Mouse (Mus musculus) bone marrow, adult 2 months (tissue): ENCODE data around the gene Pef1.

ENCODE experiments used
- CTCF ChIP-seq: fragments of 200-500 bp; IDR thresholded peaks from 2 replicates; pipeline ENCODE4 v1.5.1; 2011; ENCODE audit warnings: low read length, control low read depth; ENCODE audit not compliant: control insufficient read depth, insufficient read depth
- POLR2A ChIP-seq: fragments of 200-500 bp; IDR thresholded peaks from 2 replicates; pipeline ENCODE4 v1.6.1; 2011; ENCODE audit warnings: low read depth, mild to moderate bottlenecking, control low read depth, low read length, borderline replicate concordance; ENCODE audit not compliant: control insufficient read depth

- no peak for TF ChIP-seq POLR2A
- TF ChIP-seq CTCF: no peak
Measured at GRCm38 (mm10) chr4:130166592-130166991, 64.2 kb downstream of the Pef1 start.
